Mouse (Mus musculus) myocyte (in vitro differentiated cells): ENCODE data around the gene Mta3.

Source experiments
- POLR2A ChIP-seq: IDR thresholded peaks from one replicate; pipeline ENCODE4 v1.6.1; 2011; ENCODE audit warnings: low read depth, mild to moderate bottlenecking, control low read depth, moderate library complexity; ENCODE audit not compliant: insufficient read length
- USF1 ChIP-seq: IDR thresholded peaks from one replicate; pipeline ENCODE4 v1.6.1; 2011; ENCODE audit warnings: low read depth, mild to moderate bottlenecking, control low read depth, moderate library complexity

DNA sequence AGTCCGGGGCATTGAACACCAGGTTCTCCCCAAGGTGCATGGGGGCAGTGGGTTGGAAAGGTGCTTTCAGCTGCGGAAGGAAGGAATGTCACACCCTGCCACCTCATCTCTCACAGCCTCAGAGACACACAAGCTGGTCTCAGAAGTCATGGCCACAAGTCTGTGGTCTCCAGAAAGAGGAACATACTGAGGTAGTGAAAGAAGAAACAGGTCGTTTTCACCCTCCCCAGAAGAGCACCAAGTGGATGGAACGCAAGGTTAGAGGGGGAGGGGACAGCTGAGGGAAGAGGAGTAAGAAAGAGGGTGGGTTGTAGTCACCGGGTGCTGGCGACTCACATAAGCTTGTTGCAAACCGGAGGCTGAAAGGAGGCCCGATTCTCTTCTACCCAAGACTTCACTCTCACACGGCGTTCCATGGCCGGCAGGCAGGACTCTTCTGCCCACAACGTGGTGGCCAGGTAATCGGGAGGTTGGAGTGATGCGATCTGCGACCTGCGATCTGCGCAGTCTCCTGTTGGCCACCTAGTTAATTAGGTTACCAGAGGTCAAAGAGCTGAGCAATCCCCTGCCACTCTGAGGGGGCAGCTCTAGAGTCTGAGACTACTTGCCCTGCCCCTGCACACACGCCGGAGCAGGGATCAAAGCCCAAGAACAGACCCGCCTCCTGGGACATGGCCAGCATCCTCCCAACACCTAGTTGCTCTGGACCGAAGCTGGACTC lies 140.5 kb downstream of the Mta3 start:
- TF ChIP-seq POLR2A (no peak), USF1 (no peak)
